Mouse (Mus musculus) layer of hippocampus, postnatal 14 days (tissue): ENCODE data around the gene Tex14. TPM values are rescaled to one million over a fixed set of nuclear protein-coding genes. Genes with fewer than 3 reads are reported as not detected.

Experiments
- DNase-seq, 2 experiments: peaks; one replicate each; pipeline ENCODE4 v3.0.0; 2021 to 2022; ENCODE audit warnings: low spot score in 2 of 2, mixed read lengths in 1 of 2
- total RNA-seq, 2 experiments: library from RNA; stranded (reverse); gene quantifications; 2 replicates each; pipeline ENCODE4 v1.2.3; 2021

Gene Tex14
- total RNA-seq, 2 experiments from 2014 or later: 0.12 to 0.51 TPM

- DNase-seq: no peak
These were observed 186.1 kb downstream of the Tex14 start for GRCm38 (mm10) chr11:87590841-87591525.

- peak; percentile 99 to 100 for DNase-seq
These were observed 186.9 kb downstream of the Tex14 start, which contains the start of gene Mtmr4 for GRCm38 (mm10) chr11:87591526-87592353. TSS of gene Mtmr4 (plus strand) at chr11:87592162.

GRCm38 (mm10) chr11:87592354-87592695 is 187.5 kb downstream of the Tex14 start:
- no peak for DNase-seq

- DNase-seq: no peak
These were observed 188.1 kb downstream of the Tex14 start for GRCm38 (mm10) chr11:87592713-87593598.

GRCm38 (mm10) chr11:87595327-87595841 is 190.5 kb downstream of the Tex14 start:
- DNase-seq: peak; percentile 63 to 85

GRCm38 (mm10) chr11:87595976-87596375 is 191.1 kb downstream of the Tex14 start:
- no peak for DNase-seq

- DNase-seq: no peak
These were observed 191.6 kb downstream of the Tex14 start for GRCm38 (mm10) chr11:87596492-87596891.

- no peak for DNase-seq
These were observed 192.2 kb downstream of the Tex14 start for GRCm38 (mm10) chr11:87597061-87597460.

GRCm38 (mm10) chr11:87599395-87600089 is 194.7 kb downstream of the Tex14 start:
- no peak for DNase-seq

GRCm38 (mm10) chr11:87600322-87600853 is 195.5 kb downstream of the Tex14 start:
- DNase-seq: no peak

- DNase-seq: no peak
These were observed 197.4 kb downstream of the Tex14 start for GRCm38 (mm10) chr11:87602234-87602633.

GRCm38 (mm10) chr11:87603571-87603970 is 198.7 kb downstream of the Tex14 start:
- no peak for DNase-seq

Other genes with a start within 250 kb of the Tex14 start
- 100 to 1,000 TPM; 303 to 329 TPM for gene Ppm1e, start 46.0 kb upstream of the Tex14 start, total RNA-seq
- 1 to 10 TPM; 3.9 to 4.4 TPM for gene Rad51c, start 111 bp upstream of the Tex14 start, total RNA-seq
- not detected for gene Gm11492, start 161.6 kb downstream of the Tex14 start, total RNA-seq
- gene Sept4, start 163.8 kb downstream of the Tex14 start, total RNA-seq: 100 to 1,000 TPM in 1 of 2 experiments, 10 to 100 TPM in 1; 98.9 to 116 TPM
- gene Mtmr4, start 187.1 kb downstream of the Tex14 start, total RNA-seq: 10 to 100 TPM; 80.4 to 95.4 TPM
- under 1 TPM; 0.43 to 0.60 TPM for gene Hsf5, start 212.1 kb downstream of the Tex14 start, total RNA-seq